Mouse (Mus musculus) C2C12 (cell line): ENCODE measurements around the gene Zfp784. TPM values are rescaled to one million over a fixed set of nuclear protein-coding genes. Genes with fewer than 3 reads are reported as not detected.
A peak's percentile ranks its signal among the peaks of the same experiment; 100 is the strongest.

Source experiments
- H3K27me3 ChIP-seq: one replicate; pipeline ENCODE4 v1.6.1; 2011; ENCODE audit not compliant: control insufficient read depth, insufficient read depth, insufficient read length
- H3K36me3 ChIP-seq: one replicate; pipeline ENCODE4 v1.6.1; 2011; ENCODE audit not compliant: control insufficient read depth, insufficient read depth
- H3K4me3 ChIP-seq: one replicate; pipeline ENCODE4 v1.5.1; 2011; ENCODE audit warnings: mild to moderate bottlenecking, control low read depth; ENCODE audit not compliant: poor library complexity, insufficient read depth, severe bottlenecking
- H3K79me2 ChIP-seq: one replicate; pipeline ENCODE4 v1.6.1; 2011; ENCODE audit not compliant: control insufficient read depth, insufficient read depth
- H3K79me3 ChIP-seq: one replicate; pipeline ENCODE4 v1.6.1; 2011; ENCODE audit warnings: low read depth, control low read depth
- H3ac ChIP-seq: one replicate; pipeline ENCODE3; 2011; ENCODE audit warnings: low read depth; ENCODE audit not compliant: control insufficient read depth, insufficient read length
- CEBPB ChIP-seq: IDR thresholded peaks from one replicate; pipeline ENCODE4 v1.6.1; 2011; ENCODE audit warnings: low read depth, mild to moderate bottlenecking, control low read depth, moderate library complexity
- CTCF ChIP-seq: IDR thresholded peaks from one replicate; pipeline ENCODE4 v1.5.1; 2011; ENCODE audit not compliant: control insufficient read depth, insufficient read depth, insufficient read length
- FOSL1 ChIP-seq: IDR thresholded peaks from one replicate; pipeline ENCODE4 v1.8.0; 2011; ENCODE audit warnings: mild to moderate bottlenecking, low read length; ENCODE audit not compliant: poor library complexity, insufficient read depth, severe bottlenecking
- MAX ChIP-seq: IDR thresholded peaks from one replicate; pipeline ENCODE4 v1.6.1; 2011; ENCODE audit warnings: mild to moderate bottlenecking, control low read depth
- MYOD1 ChIP-seq: IDR thresholded peaks from one replicate; pipeline ENCODE4 v1.6.1; 2011; ENCODE audit warnings: low read depth; ENCODE audit not compliant: control insufficient read depth, insufficient read length
- MYOG ChIP-seq: IDR thresholded peaks from one replicate; pipeline ENCODE4 v1.6.1; 2011; ENCODE audit not compliant: control insufficient read depth, insufficient read length; ENCODE audit errors: extremely low read depth
- USF1 ChIP-seq: IDR thresholded peaks from one replicate; pipeline ENCODE4 v1.6.1; 2011; ENCODE audit warnings: low read depth, mild to moderate bottlenecking, control low read depth, moderate library complexity
- long read RNA-seq, 2 experiments: library from polyadenylated mRNA; unstranded; transcript quantifications; one replicate each; pipeline ENCODE4 v2.0.0; 2019 to 2020
- polyA plus RNA-seq: library from polyadenylated mRNA; unstranded; fragments of >200 nt; fragmentation: generic; extraction: Trizol; gene quantifications from one replicate; pipeline ENCODE4 v1.2.1, GENCODE M21; 2012; ENCODE audit warnings: missing spikeins

Gene Zfp784
- 1.5 TPM for polyA plus RNA-seq
- long read RNA-seq, experiment 1, partial matches to known transcripts = 0 of 1 reads
- long read RNA-seq, experiment 1, other reads (novel, unspliced or antisense) = 0 of 1 reads
- long read RNA-seq, experiment 2, transcript Zfp784-201 (2 exons, 2,153 nt) = major isoform, 7 of 7 reads
- long read RNA-seq, experiment 2, partial matches to known transcripts = 0 of 7 reads
- long read RNA-seq, experiment 2, other reads (novel, unspliced or antisense) = 0 of 7 reads

DNA sequence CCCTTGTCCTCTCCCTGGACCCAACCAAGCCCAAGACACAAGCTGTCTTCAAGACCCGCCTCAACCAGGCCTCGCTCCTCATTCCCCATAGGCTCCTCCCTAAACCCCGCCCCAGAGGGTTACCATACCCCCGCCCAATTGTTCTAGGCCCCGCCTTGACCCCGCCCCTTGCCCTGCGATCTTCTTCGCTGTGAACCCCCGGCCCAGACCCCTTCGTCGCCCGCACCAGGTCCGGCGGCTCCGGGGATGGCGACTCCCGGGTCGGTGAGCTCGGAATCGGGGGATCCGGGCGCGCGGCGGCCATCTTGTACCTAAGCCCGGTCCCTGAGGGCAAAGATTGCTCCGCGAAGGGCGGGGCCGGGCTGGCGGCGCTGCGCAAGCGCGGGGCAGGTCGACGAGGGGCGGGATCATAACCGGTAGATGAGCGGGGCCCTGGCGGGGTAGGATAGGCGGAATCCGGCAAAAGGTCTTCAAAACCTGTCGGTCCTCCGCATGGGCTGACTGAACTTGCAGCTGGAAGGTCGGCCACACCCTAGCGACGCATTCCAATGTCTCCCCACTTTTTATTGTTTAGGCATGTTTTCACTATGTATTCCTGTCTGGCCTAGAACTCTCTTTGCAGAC lies at the start of gene Zfp784:
TSS of gene Zfp784 (minus strand) at position 338 of the 624 bp plus-strand sequence.
- H3K4me3 ChIP-seq = peak within 1 kb of the TSS; percentile 39
- peak within 1 kb of the TSS; percentile 56 for H3ac ChIP-seq
- peaks cover 3% of the 10 kb centered on the region for H3K36me3 ChIP-seq
- TF ChIP-seq CEBPB (no peak), USF1 (no peak), MYOD1 (no peak), FOSL1 (no peak), MYOG (no peak), CTCF (no peak), MAX (no peak)
- H3K79me3 ChIP-seq = peaks cover 1% of the 10 kb centered on the region
- H3K79me2 ChIP-seq = no peaks in the 10 kb centered on the region
- H3K27me3 ChIP-seq = no peaks in the 10 kb centered on the region

- peaks cover 63% of the 10 kb centered on the region for H3K79me3 ChIP-seq
- no peak overlapping the region for H3ac ChIP-seq
- TF ChIP-seq CEBPB (no peak), MYOD1 (no peak), MYOG (no peak), USF1 (no peak), FOSL1 (no peak), CTCF (no peak), MAX (no peak)
These were observed 49.6 kb upstream of the Zfp784 start for GRCm38 (mm10) chr7:5087886-5088285.

GRCm38 (mm10) chr7:5086921-5087440 lies 48.7 kb upstream of the Zfp784 start:
- TF ChIP-seq FOSL1 = no peak
- no peak for TF ChIP-seq CTCF
- no peak for TF ChIP-seq MYOD1
- TF ChIP-seq MYOG = no peak
- no peak for TF ChIP-seq MAX
- TF ChIP-seq USF1 = no peak
- no peak for TF ChIP-seq CEBPB
- Histone ChIP-seq H3K36me3 (peaks cover 56% of the 10 kb centered on the region), H3K4me3 (no peak overlapping the region)

More at GRCm38 (mm10) chr7:5087886-5088285, 49.6 kb upstream of the Zfp784 start:
- Histone ChIP-seq H3K36me3 (peaks cover 52% of the 10 kb centered on the region), H3K4me3 (no peak overlapping the region), H3K79me2 (peaks cover 95% of the 10 kb centered on the region), H3K27me3 (no peaks in the 10 kb centered on the region)

DNA sequence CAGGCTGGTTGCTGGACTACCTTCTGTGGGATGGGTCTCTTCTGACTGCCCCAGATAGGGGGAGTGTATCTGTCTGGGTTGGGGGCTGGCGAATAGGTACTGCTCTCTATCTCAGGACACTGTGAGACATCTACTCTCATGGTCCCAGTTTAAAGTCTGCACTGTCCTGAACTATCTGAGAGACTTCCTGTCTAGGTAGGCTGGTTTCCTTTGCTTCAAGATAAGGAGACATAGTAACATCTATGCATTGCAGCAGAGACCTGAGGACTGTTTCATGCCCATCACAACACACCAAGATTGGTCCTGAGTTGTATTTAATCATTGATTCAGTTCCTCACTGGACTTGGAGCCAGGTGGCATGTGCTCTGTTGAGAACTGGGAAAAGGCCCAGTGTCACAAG lies 47.3 kb upstream of the Zfp784 start:
- TF ChIP-seq FOSL1 (no peak), CEBPB (no peak), MYOD1 (no peak), CTCF (no peak), MAX (no peak), USF1 (no peak), MYOG (no peak)
- no peak overlapping the region for H3K4me3 ChIP-seq
- H3K79me2 ChIP-seq = peaks cover 100% of the 10 kb centered on the region
- H3K36me3 ChIP-seq = peaks cover 48% of the 10 kb centered on the region
- no peaks in the 10 kb centered on the region for H3K27me3 ChIP-seq
- no peak overlapping the region for H3ac ChIP-seq
- H3K79me3 ChIP-seq = peaks cover 76% of the 10 kb centered on the region

More at GRCm38 (mm10) chr7:5086921-5087440, 48.7 kb upstream of the Zfp784 start:
- peaks cover 70% of the 10 kb centered on the region for H3K79me3 ChIP-seq
- no peak overlapping the region for H3ac ChIP-seq
- no peaks in the 10 kb centered on the region for H3K27me3 ChIP-seq
- H3K79me2 ChIP-seq = peaks cover 100% of the 10 kb centered on the region

GRCm38 (mm10) chr7:5083325-5084105 lies 45.3 kb upstream of the Zfp784 start:
- H3K36me3 ChIP-seq = peaks cover 36% of the 10 kb centered on the region
- H3K4me3 ChIP-seq = no peak overlapping the region
- H3K27me3 ChIP-seq = no peaks in the 10 kb centered on the region
- H3K79me2 ChIP-seq = peaks cover 84% of the 10 kb centered on the region
- H3ac ChIP-seq = no peak overlapping the region
- peaks cover 64% of the 10 kb centered on the region for H3K79me3 ChIP-seq
- no peak for TF ChIP-seq MAX
- TF ChIP-seq MYOD1 = no peak
- TF ChIP-seq CEBPB = no peak
- TF ChIP-seq MYOG = no peak
- no peak for TF ChIP-seq USF1
- TF ChIP-seq CTCF = no peak
- no peak for TF ChIP-seq FOSL1
